Mouse (Mus musculus) cerebellum, adult 2 months (tissue): ENCODE results near the gene Dph7. TPM values are rescaled to one million over a fixed set of nuclear protein-coding genes. Genes with fewer than 3 reads are reported as not detected.

Source experiments
- DNase-seq, 2 experiments: peaks; one replicate each; pipeline ENCODE4 v3.0.0; 2021
- H3K27ac ChIP-seq: fragments of 200-500 bp; 2 replicates; pipeline ENCODE4 v1.5.1; 2012; ENCODE audit warnings: low read length, control low read depth, inconsistent platforms; ENCODE audit not compliant: insufficient read depth
- H3K27me3 ChIP-seq: fragments of 200-500 bp; 2 replicates; pipeline ENCODE4 v1.6.1; 2012; ENCODE audit warnings: inconsistent platforms, mild to moderate bottlenecking, low read length, moderate library complexity; ENCODE audit not compliant: control insufficient read depth, insufficient read depth
- H3K4me1 ChIP-seq: fragments of 200-500 bp; 2 replicates; pipeline ENCODE4 v1.6.1; 2011; ENCODE audit warnings: low read length; ENCODE audit not compliant: control insufficient read depth, insufficient read depth
- H3K4me3 ChIP-seq: fragments of 200-500 bp; replicated peaks from 2 replicates; pipeline ENCODE3; 2011; ENCODE audit warnings: mild to moderate bottlenecking, low read depth, low read length, control low read depth; ENCODE audit not compliant: insufficient read depth
- CTCF ChIP-seq: fragments of 200-500 bp; IDR thresholded peaks from 2 replicates; pipeline ENCODE4 v1.5.1; 2011; ENCODE audit warnings: low read depth, mild to moderate bottlenecking, control low read depth, low read length, moderate library complexity, borderline replicate concordance; ENCODE audit not compliant: insufficient read depth
- POLR2A ChIP-seq: fragments of 200-500 bp; IDR thresholded peaks from 2 replicates; pipeline ENCODE4 v1.6.1; 2011; ENCODE audit warnings: low read length, control low read depth, borderline replicate concordance; ENCODE audit not compliant: insufficient read depth
- WGBS: fragments of 180-500 bp; shearing (Covaris S2); methylation state at CpG from one replicate; pipeline ENCODE4 v1.1.7; 2018; 5-methylcytosine and 5-hydroxymethylcytosine counted together
- polyA plus RNA-seq: library from polyadenylated mRNA; depleted of rRNA; stranded (reverse); fragments of >200 nt; gene quantifications from 2 replicates; pipeline ENCODE4 v1.2.3, GENCODE M21; 2012

Dph7 gene
- polyA plus RNA-seq, 1 experiment = 34.3 TPM

- TF ChIP-seq CTCF (no peak), POLR2A (no peak)
- no peak for DNase-seq
- H3K4me1 ChIP-seq = peaks cover 3% of the 10 kb centered on the region; the same call in 1 of the 2 replicates
- WGBS = 78% methylated on average over 9 of the region's 9 CpGs
- H3K27ac ChIP-seq = no peak overlapping the region
- no peak overlapping the region for H3K4me3 ChIP-seq
- no peaks in the 10 kb centered on the region for H3K27me3 ChIP-seq
Measured at GRCm38 (mm10) chr2:24926345-24926964, 35.7 kb upstream of the Dph7 start.

GRCm38 (mm10) chr2:24926965-24927358, 35.2 kb upstream of the Dph7 start:
- Histone ChIP-seq H3K4me3 (no peak overlapping the region), H3K4me1 (peaks cover 3% of the 10 kb centered on the region; the same call in 1 of the 2 replicates), H3K27ac (no peak overlapping the region), H3K27me3 (no peaks in the 10 kb centered on the region)
- no peak for TF ChIP-seq CTCF
- DNase-seq = no peak
- WGBS = 78% methylated on average over 7 of the region's 7 CpGs

GRCm38 (mm10) chr2:24927810-24928479, 34.3 kb upstream of the Dph7 start:
- Histone ChIP-seq H3K4me1 (peaks cover 3% of the 10 kb centered on the region; the same call in 1 of the 2 replicates), H3K27ac (no peak overlapping the region), H3K27me3 (no peaks in the 10 kb centered on the region), H3K4me3 (no peak overlapping the region)
- WGBS = 40% methylated on average over 4 of the region's 4 CpGs
- peak; percentile 47 to 56 for DNase-seq
- TF ChIP-seq POLR2A (no peak), CTCF (no peak)

GRCm38 (mm10) chr2:24929119-24929518, 33.1 kb upstream of the Dph7 start:
- Histone ChIP-seq H3K27ac (no peak overlapping the region), H3K4me3 (no peak overlapping the region), H3K27me3 (no peaks in the 10 kb centered on the region), H3K4me1 (peaks cover 9% of the 10 kb centered on the region)
- DNase-seq = no peak
- WGBS = 72% methylated on average over 2 of the region's 2 CpGs
- no peak for TF ChIP-seq POLR2A
- no peak for TF ChIP-seq CTCF

GRCm38 (mm10) chr2:24929593-24929992, 32.6 kb upstream of the Dph7 start:
- DNase-seq = no peak
- no peak overlapping the region for H3K4me3 ChIP-seq
- TF ChIP-seq CTCF = no peak
- no peak for TF ChIP-seq POLR2A
- 96% methylated on average over 5 of the region's 5 CpGs for WGBS
- H3K27ac ChIP-seq = no peak overlapping the region
- H3K4me1 ChIP-seq = peaks cover 9% of the 10 kb centered on the region
- H3K27me3 ChIP-seq = no peaks in the 10 kb centered on the region

GRCm38 (mm10) chr2:24934441-24934963, 27.7 kb upstream of the Dph7 start:
- Histone ChIP-seq H3K27me3 (no peaks in the 10 kb centered on the region), H3K4me3 (peak overlapping the region; percentile 64), H3K27ac (peak overlapping the region; percentile 1; the same call in 1 of the 2 replicates), H3K4me1 (peaks cover 6% of the 10 kb centered on the region)
- no peak for TF ChIP-seq CTCF
- no peak for TF ChIP-seq POLR2A
- WGBS = 3% methylated on average over 19 of the region's 19 CpGs
- DNase-seq = peak; percentile 58 to 64

- TF ChIP-seq POLR2A (0 out of 2 replicates have a peak, but pooled peaks have one; percentile 29), CTCF (peak; percentile 35; the same call in 1 of the 2 replicates)
- under 1% methylated on average over 49 of the region's 49 CpGs for WGBS
- no peaks in the 10 kb centered on the region for H3K27me3 ChIP-seq
- peaks cover 6% of the 10 kb centered on the region for H3K4me1 ChIP-seq
- H3K27ac ChIP-seq = peak within 1 kb of the TSS; percentile 1; the same call in 1 of the 2 replicates
- H3K4me3 ChIP-seq = peak within 1 kb of the TSS; percentile 64
- DNase-seq = peak; percentile 84 to 88
Measured at GRCm38 (mm10) chr2:24935057-24935796, 27.0 kb upstream of the Dph7 start, which contains the start of gene Arrdc1. Arrdc1 (minus strand) TSS chr2:24935252.
